Mouse (Mus musculus) hindbrain, embryonic 11.5 days (tissue): ENCODE results near the gene Fes. TPM values are rescaled to one million over a fixed set of nuclear protein-coding genes. Genes with fewer than 3 reads are reported as not detected.

Source experiments
- ATAC-seq: fragments of 200-750 bp; cut with Nextera tagmentation; 2 replicates; pipeline ENCODE4 v1.8.0; 2017; ENCODE audit warnings: mild to moderate bottlenecking, moderate TSS enrichment, moderate library complexity; ENCODE audit not compliant: low FRiP score
- DNase-seq: peaks from one replicate; pipeline ENCODE4 v3.0.0-alpha.2; 2015; ENCODE audit warnings: low spot score
- H3K27ac ChIP-seq: fragments of 300-500 bp; sonication (generic); 2 replicates; pipeline ENCODE4 v1.5.1; 2014; ENCODE audit warnings: mild to moderate bottlenecking, low read depth, low read length
- H3K27me3 ChIP-seq: fragments of 300-500 bp; sonication (generic); 2 replicates; pipeline ENCODE4 v1.6.1; 2014; ENCODE audit warnings: mild to moderate bottlenecking, low read length, moderate library complexity, mixed read lengths; ENCODE audit not compliant: control insufficient read depth, insufficient read depth
- H3K36me3 ChIP-seq: fragments of 300-500 bp; sonication (generic); 2 replicates; pipeline ENCODE4 v1.6.1; 2014; ENCODE audit warnings: mild to moderate bottlenecking, low read length, moderate library complexity, mixed read lengths; ENCODE audit not compliant: control insufficient read depth, insufficient read depth
- H3K4me1 ChIP-seq: fragments of 300-500 bp; sonication (generic); replicated peaks from 2 replicates; pipeline ENCODE4 v1.6.1; 2014; ENCODE audit warnings: low read length, mixed read lengths; ENCODE audit not compliant: control insufficient read depth, insufficient read depth
- H3K4me2 ChIP-seq: fragments of 300-500 bp; sonication (generic); replicated peaks from 2 replicates; pipeline ENCODE4 v1.6.1; 2014; ENCODE audit warnings: mild to moderate bottlenecking, low read depth, low read length
- H3K4me3 ChIP-seq: fragments of 300-500 bp; sonication (generic); 2 replicates; pipeline ENCODE4 v1.5.1; 2014; ENCODE audit warnings: low read depth, low read length
- H3K9ac ChIP-seq: fragments of 300-500 bp; sonication (generic); 2 replicates; pipeline ENCODE4 v1.6.1; 2014; ENCODE audit warnings: low read depth, low read length
- H3K9me3 ChIP-seq: fragments of 300-500 bp; sonication (generic); 2 replicates; pipeline ENCODE4 v1.6.1; 2016; ENCODE audit warnings: low read length; ENCODE audit not compliant: control insufficient read depth
- WGBS: fragments of 180-500 bp; shearing (Covaris S2); extraction: QIAGEN DNeasy Blood & Tissue Kit; methylation state at CpG from one replicate; pipeline ENCODE4 v1.1.7; 2014; 5-methylcytosine and 5-hydroxymethylcytosine counted together
- polyA plus RNA-seq: library from polyadenylated mRNA; unstranded; fragments of >200 nt; fragmentation: Nextera tagmentation; extraction: Ambion mirVana; gene quantifications from 2 replicates; pipeline ENCODE4 v1.2.1, GENCODE M21; 2014

Gene Fes
- polyA plus RNA-seq, 1 experiment from 2014 or later, result 9.5 TPM

DNA sequence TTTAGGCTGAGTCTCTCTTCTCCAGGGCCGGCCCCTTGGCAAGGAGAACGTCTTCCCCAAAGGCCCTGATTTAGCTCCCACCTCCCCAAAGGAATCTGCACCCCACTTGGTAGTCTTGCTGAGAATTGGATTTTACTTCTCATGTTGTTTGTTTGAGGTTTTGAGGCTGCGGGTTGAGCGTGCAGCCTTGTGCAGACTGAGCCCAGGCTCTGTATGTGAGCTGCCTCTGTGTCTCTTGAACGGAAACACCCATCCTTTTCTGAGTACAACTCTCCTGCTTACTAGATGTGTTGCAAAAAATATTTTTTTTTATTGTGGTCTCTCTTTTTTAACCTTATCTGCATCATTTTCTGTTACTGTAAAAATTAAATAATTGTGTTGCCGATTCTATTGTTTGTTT is 33.8 kb upstream of the Fes start:
- no peaks in the 10 kb centered on the region for H3K36me3 ChIP-seq
- H3K4me1 ChIP-seq, result no peaks in the 10 kb centered on the region
- H3K4me3 ChIP-seq, result no peak overlapping the region
- H3K9ac ChIP-seq, result no peak overlapping the region
- no peak overlapping the region for H3K27ac ChIP-seq
- DNase-seq, result no peak
- 95% methylated on average over 6 of the region's 6 CpGs for WGBS
- H3K4me2 ChIP-seq, result no peak overlapping the region
- H3K9me3 ChIP-seq, result no peaks in the 10 kb centered on the region
- no peaks in the 10 kb centered on the region for H3K27me3 ChIP-seq
- no peak for ATAC-seq

DNA sequence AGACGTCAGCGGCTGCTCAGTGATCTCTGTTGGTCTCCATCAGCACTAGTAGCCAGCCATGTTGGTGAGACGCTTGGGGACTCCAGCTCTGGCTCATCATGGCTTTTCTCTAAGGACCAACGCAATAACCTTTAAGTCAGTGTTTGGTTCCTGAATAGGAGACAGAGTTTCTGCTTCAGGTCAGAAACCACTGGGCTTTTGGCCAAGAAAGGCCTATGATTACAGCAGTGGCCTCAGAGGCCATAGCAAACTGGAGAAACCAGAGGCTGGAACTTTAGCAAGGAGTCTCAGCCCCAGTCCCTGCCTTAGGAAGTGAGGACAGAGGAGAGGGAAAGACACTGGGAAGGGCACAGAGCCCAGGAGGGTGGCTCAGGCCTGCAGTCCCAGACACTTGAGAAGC is 32.8 kb upstream of the Fes start:
- no peak for ATAC-seq
- Histone ChIP-seq H3K9ac (no peak overlapping the region), H3K27me3 (no peaks in the 10 kb centered on the region), H3K4me1 (no peaks in the 10 kb centered on the region), H3K27ac (no peak overlapping the region), H3K36me3 (no peaks in the 10 kb centered on the region), H3K4me3 (no peak overlapping the region), H3K4me2 (no peak overlapping the region), H3K9me3 (no peaks in the 10 kb centered on the region)
- WGBS, result 81% methylated on average over 4 of the region's 4 CpGs
- DNase-seq, result no peak

DNA sequence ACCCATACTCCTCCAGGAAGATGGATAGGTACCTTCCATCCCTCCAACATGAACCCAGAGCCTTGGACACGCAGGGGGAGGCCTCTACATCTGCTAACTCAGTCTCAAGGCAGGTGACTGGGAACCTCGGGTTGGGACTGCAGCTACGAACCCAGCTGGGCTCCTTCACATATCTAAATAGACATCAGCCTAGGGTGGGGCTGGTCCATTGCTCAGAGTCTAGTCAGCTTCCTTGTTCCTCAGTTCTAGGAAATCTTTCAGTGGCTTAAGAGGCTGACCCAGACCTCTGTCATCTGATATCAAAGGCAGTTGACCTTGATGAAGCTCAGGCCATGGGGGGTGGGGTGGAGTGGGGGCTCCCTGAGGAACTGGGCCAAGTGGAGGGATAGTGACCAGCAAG is 31.5 kb upstream of the Fes start:
- WGBS, result 67% methylated on average over 3 of the region's 3 CpGs
- no peak overlapping the region for H3K9ac ChIP-seq
- H3K4me1 ChIP-seq, result no peaks in the 10 kb centered on the region
- no peaks in the 10 kb centered on the region for H3K36me3 ChIP-seq
- H3K27ac ChIP-seq, result no peak overlapping the region
- H3K9me3 ChIP-seq, result no peaks in the 10 kb centered on the region
- H3K4me2 ChIP-seq, result no peak overlapping the region
- H3K4me3 ChIP-seq, result no peak overlapping the region
- no peak for ATAC-seq
- H3K27me3 ChIP-seq, result no peaks in the 10 kb centered on the region
- no peak for DNase-seq

DNA sequence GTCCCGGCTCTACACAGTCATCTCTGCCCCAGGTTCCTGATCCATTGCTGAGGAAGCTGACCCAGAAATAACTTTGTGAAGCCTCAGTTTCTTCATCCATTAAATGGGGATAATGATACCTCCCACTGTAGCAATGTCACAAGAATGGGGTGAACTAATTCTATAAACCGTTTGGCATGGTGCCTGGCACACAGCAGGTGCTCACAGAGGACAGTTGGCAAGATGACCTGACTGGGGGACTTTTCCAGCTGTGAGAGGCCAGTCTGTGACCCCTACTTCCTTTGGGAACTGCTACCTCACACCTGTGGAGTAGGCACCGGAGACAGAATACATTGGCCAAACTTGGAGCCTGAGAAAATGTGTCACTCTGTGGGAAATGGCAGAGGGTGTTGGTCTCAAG is 30.3 kb upstream of the Fes start:
- WGBS, result 73% methylated on average over 3 of the region's 3 CpGs

DNA sequence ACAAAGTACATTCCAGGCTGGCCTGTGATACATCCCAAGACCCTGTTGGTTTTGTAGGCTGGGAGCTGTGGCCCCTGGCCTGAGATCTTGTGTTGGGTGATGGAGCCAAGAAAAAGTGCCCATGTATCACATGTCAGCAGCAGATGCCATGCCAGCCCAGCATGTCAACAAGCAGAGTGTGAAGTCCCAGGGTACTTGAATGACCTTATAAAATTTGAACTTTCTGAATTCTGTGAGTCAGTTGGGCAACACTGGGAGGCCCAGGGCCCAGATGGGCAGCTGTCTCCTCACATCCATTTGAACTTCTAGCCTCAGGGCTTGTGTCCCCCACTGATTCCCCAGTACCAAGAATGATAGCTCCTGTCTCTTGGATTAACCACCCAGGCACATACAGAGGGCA is 29.9 kb upstream of the Fes start:
- H3K9ac ChIP-seq, result no peak overlapping the region
- H3K9me3 ChIP-seq, result no peaks in the 10 kb centered on the region
- H3K4me1 ChIP-seq, result no peaks in the 10 kb centered on the region
- ATAC-seq (no peak), DNase-seq (no peak)
- no peak overlapping the region for H3K4me3 ChIP-seq
- H3K4me2 ChIP-seq, result no peak overlapping the region
- no peaks in the 10 kb centered on the region for H3K27me3 ChIP-seq
- no peak overlapping the region for H3K27ac ChIP-seq
- no peaks in the 10 kb centered on the region for H3K36me3 ChIP-seq

More for the DNA sequence above, 30.3 kb upstream of the Fes start:
- no peak overlapping the region for H3K9ac ChIP-seq
- H3K4me3 ChIP-seq, result no peak overlapping the region
- H3K27ac ChIP-seq, result no peak overlapping the region
- no peak overlapping the region for H3K4me2 ChIP-seq
- no peaks in the 10 kb centered on the region for H3K36me3 ChIP-seq
- H3K4me1 ChIP-seq, result no peaks in the 10 kb centered on the region
- ATAC-seq, result no peak
- no peaks in the 10 kb centered on the region for H3K9me3 ChIP-seq
- DNase-seq, result no peak
- H3K27me3 ChIP-seq, result no peaks in the 10 kb centered on the region

DNA sequence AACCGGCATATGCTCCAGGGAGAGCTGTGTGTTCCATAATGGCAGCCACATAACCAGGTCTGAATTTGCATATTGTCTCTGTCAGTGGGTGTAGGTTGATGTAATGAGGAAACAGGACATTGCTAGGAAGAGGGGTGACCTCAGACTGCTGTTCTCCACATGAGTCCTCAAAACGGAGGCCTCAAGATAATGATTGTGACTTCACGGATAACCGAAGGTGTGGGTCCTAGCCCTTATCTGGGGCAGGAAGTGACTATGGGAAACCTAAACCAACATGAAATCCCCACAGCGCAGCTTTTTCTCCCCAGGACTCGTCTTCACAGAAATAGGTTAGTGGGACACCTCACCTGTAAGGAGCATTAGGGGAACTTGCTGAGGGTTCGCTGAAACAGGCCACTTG is 29.2 kb upstream of the Fes start:
- Histone ChIP-seq H3K4me3 (no peak overlapping the region), H3K9me3 (no peaks in the 10 kb centered on the region), H3K27ac (no peak overlapping the region), H3K27me3 (no peaks in the 10 kb centered on the region), H3K9ac (no peak overlapping the region), H3K4me1 (no peaks in the 10 kb centered on the region), H3K36me3 (no peaks in the 10 kb centered on the region), H3K4me2 (no peak overlapping the region)
- ATAC-seq (no peak), DNase-seq (no peak)
- 83% methylated on average over 7 of the region's 7 CpGs for WGBS

DNA sequence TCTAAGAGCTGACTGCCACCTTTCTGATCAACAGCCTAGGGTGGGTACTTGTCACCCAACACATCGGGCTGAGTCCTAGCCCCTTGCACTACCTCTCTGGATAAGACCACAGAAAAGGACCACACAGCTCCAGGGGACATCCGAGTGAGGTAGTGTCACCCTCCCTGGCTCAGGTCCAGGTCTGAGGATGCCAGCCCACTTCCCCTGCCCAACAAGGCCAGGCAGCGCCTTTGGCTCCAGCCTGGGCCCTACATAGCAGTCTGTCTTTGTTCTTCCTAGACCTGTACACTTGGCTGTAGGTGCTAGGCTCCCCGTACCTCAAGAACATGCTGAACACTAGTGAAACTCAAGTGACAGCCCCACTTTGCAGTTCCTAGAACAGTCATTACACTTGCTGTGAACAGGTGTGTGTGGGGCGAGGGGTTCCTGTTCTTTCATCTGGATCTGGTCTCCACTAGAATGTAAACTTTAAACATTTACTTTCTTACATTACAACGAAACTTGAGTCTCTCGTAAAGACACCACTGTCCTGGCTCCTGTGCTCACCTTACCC is 26.6 kb upstream of the Fes start:
- Histone ChIP-seq H3K4me1 (no peaks in the 10 kb centered on the region), H3K36me3 (no peaks in the 10 kb centered on the region), H3K9me3 (no peaks in the 10 kb centered on the region), H3K9ac (no peak overlapping the region), H3K4me3 (no peak overlapping the region), H3K27ac (no peak overlapping the region), H3K27me3 (no peaks in the 10 kb centered on the region), H3K4me2 (no peak overlapping the region)
- no peak for ATAC-seq
- DNase-seq, result no peak
- 81% methylated on average over 7 of the region's 7 CpGs for WGBS

DNA sequence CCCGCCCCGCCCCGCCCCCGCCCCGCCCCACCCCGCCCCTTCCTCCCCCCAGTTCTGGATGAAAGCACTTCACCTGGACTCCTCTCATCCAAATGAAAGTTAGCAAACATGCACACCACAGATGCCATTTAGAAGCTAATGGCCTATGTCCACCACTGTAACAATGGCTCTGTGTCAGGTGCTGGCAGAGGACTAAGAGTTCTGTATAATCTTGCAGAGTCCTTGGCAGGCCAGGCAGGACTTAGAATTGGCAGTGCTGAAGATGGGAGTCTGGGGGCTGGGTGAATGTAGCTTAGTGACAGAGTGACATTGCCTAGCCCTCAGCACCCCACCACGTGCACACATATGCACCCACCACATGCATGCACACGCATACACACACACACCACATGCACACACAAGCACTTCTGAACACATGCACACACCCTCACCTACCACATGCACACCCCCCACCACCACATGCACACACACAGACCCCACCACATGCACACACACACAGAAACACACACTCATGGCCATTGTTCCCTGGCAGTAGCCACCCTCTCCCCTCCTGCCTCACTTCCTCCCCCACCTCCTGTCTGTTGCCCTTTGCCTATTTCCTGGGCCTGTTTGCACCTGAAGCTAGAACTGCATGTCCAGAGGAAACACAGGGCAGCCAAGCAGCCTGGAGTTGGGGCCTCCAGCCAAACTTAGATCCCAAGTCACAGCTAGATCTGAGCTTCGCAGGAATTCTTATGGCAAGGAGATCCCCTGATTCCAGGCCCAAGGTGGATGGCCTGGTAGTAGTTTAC is 26.0 kb upstream of the Fes start:
- H3K4me3 ChIP-seq, result no peak overlapping the region
- WGBS, result 91% methylated on average over 7 of the region's 9 CpGs
- H3K27ac ChIP-seq, result no peak overlapping the region
- no peak overlapping the region for H3K4me2 ChIP-seq
- H3K9ac ChIP-seq, result no peak overlapping the region
- H3K4me1 ChIP-seq, result no peaks in the 10 kb centered on the region
- no peaks in the 10 kb centered on the region for H3K27me3 ChIP-seq
- H3K36me3 ChIP-seq, result no peaks in the 10 kb centered on the region
- H3K9me3 ChIP-seq, result no peaks in the 10 kb centered on the region
- no peak for DNase-seq
- ATAC-seq, result no peak

DNA sequence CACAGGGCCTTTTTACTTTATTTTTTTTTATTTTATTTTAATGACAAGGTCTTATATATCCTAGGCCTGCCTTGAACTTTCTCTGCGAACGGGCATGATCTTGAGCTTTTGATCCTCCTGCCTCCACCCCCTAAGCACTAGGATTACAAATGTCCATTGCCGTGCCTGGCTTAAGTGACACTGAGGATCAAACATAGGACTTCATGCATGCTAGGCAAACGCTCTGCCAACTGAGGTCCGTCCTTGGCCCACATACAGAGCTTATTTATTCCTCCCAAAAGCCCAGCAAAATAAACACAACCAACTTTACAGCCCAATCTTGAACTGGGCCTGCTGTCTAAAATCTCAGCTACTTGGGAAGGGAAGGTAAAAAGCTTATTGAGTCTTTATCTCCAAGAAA is 25.0 kb upstream of the Fes start:
- Histone ChIP-seq H3K4me2 (no peak overlapping the region), H3K9me3 (no peaks in the 10 kb centered on the region), H3K9ac (no peak overlapping the region), H3K27me3 (no peaks in the 10 kb centered on the region), H3K4me3 (no peak overlapping the region), H3K27ac (no peak overlapping the region), H3K36me3 (no peaks in the 10 kb centered on the region), H3K4me1 (no peaks in the 10 kb centered on the region)
- no peak for ATAC-seq
- no peak for DNase-seq
- 82% methylated on average over 5 of the region's 5 CpGs for WGBS
